Mouse (Mus musculus) olfactory bulb, adult 2 months (tissue): ENCODE results near the gene Tes.

Source experiments
- CTCF ChIP-seq: fragments of 200-500 bp; IDR thresholded peaks from 2 replicates; pipeline ENCODE4 v1.5.1; 2012; ENCODE audit warnings: low read depth, mild to moderate bottlenecking, low read length, moderate library complexity; ENCODE audit not compliant: insufficient read depth
- POLR2A ChIP-seq: fragments of 200-500 bp; IDR thresholded peaks from 2 replicates; pipeline ENCODE4 v1.6.1; 2012; ENCODE audit warnings: mild to moderate bottlenecking, low read depth, low read length, moderate library complexity; ENCODE audit not compliant: insufficient read depth

DNA sequence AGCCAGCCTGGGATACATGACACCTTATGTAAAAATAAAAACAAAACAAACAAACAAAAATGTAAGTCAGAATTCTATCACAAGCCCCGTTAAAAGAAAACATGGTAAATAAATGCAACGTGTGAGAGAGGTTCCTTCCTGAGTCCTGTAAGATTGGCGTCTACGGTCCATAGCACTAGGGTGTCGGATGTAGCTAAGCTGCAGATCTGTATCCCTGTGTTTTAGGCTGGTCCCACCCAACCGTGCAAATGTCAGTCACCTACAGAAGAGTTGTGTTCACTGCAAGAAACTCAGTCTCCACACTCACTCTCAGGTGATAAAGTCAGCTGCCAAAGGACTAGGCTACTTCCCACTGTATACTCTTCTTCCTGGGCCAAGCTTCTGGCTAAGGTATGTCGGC is 39.1 kb upstream of the Tes start:
- TF ChIP-seq CTCF (no peak), POLR2A (no peak)
